Mouse (Mus musculus): ENCODE results near the gene B4galnt1. TPM values are rescaled to one million over a fixed set of nuclear protein-coding genes. Genes with fewer than 3 reads are reported as not detected.
"Not testable (repeated sequence)": the region's sequence is repeated elsewhere in the genome, so short reads cannot be mapped to it uniquely, and the experiment has no call there.

The B4galnt1 gene
- 1 to 10 TPM; 7.8 to 8.6 TPM for total RNA-seq (2021)
- long read RNA-seq, experiment 1, transcript B4galnt1-201 (11 exons, 2,395 nt): major isoform, 5 of 14 reads
- long read RNA-seq, experiment 1, partial matches to known transcripts: 7 of 14 reads
- long read RNA-seq, experiment 1, other reads (novel, unspliced or antisense): 1 of 14 reads
- long read RNA-seq, experiment 2, partial matches to known transcripts: 1 of 7 reads
- long read RNA-seq, experiment 2, other reads (novel, unspliced or antisense): 0 of 7 reads

DNA sequence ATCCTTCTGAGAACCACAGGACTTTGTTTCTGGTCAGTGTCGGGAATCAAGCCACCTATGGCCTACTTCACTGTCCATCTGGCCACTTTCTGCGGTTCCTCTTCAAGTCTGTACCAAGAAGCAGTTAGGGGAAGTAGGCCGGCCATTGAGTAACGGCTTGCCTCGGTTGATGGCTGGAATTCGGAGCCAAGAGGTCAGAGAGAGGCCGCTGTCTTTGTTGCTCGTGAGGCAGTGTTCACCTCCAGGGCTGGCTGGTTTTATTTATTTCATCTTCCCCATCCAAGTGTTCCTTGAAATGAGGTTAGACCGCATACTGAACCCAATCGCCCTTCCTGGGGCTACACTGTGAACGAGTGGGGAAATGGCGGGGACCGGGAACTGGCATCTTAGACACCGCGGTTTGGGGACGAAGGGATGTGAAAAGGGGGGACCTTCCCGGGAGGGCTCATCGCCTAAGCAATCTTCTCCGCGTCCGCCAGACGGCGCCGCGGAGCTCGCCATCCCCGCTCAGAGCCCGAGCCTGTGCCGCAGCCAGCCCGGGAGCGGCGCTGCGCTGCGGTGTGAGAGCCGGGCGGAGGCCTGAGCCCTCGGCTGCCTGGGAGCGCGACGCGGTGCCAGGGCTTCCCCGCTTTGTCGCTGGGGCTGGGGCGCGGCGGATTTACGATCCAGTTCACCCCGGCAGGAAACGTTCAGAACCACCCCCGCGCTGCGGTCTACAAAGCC, at the start of gene B4galnt1:
Gene B4galnt1, plus strand, starts transcription at position 595 of the 723 bp plus-strand sequence.
- peak; percentile 70 to 79 for DNase-seq (ENCODE audit: low spot score in 2 of 2)

DNA sequence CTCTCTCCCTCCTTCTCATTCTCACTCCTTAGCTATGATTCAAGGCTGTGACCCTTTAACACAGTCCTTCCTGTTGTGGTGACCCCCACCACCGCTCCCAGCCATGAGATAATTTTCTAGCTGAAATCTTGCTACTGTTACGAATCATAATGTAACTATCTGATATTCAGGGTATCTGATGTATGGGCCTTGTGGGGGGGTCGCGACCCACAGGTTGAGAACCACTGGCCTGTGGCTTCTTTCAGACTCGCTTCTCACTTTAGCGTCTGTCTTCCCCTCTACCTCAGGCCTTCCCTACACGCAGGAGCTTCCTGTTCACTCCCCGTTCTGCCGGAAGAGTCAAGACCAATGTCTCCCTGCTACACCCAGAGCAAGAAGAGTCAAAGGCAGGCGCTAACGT, 46.6 kb upstream of the B4galnt1 start:
- DNase-seq (ENCODE audit: low spot score in 2 of 2): no peak

DNA sequence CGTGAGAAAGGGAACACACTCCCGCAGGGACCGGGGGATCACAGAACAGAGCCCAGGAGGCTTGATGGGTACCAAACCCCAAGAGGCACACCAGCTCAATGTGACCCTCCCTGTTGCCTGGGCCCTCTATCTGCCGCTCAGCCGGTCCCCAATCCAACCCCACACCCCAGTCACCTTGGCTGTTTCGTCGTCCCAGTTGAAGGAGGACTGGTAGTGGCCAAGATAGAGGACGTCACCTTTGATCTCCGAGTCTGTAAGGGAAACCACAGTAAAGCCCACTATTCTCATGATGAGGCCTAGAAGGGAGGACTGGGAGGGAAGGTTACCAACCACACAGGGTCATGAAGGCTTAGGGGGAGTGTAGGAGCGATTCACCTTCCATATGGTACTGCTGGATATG, 45.8 kb upstream of the B4galnt1 start:
- DNase-seq (ENCODE audit: low spot score in 2 of 2): no peak

GRCm38 (mm10) chr10:127120301-127121065, 44.5 kb upstream of the B4galnt1 start:
- DNase-seq (ENCODE audit: low spot score in 2 of 2): peak in 1 of 2 experiments; percentile 18

DNA sequence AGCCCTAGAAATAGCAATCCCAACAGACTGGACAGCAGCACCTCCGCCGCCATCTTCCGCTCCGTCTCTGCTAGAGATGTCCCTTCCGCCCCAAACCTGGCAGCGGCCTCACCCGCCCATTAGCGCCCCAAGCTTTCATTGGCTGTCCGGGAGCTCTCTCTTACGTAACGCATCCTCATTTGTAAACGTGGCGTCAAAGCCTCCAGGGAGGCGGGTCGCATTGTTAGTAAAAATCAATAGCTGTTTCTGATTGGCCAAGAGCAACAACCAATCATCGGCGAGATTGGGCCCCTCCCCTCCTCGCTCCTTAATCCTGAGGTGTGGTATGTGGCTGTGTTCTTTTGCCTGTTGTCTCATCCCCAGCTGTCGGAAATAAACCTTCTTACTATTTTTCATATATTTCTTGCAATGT, 44.0 kb upstream of the B4galnt1 start, which contains the start of gene Os9:
Gene Os9, minus strand, starts transcription at position 66 of the 412 bp plus-strand sequence.
- peak; percentile 91 for DNase-seq (ENCODE audit: low spot score in 2 of 2)

DNA sequence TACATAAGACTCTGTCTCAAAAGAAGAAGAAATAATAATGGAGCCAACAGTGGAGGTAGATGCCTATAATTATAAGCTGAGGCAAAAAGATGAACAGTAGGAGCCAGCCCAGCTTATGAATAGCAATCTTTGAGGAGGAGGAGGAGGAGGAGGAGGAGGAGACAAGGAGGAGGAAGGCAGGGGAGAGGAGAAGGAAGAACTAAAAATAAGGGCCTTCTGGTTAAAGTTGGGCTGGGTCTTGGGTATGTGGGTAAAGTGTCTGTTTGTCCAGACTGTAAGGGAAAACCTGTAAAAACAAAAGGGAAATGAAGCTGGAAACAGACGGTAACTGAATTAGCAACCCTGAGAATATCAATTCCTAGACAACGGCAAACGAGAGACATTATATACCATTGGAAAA, 43.0 kb upstream of the B4galnt1 start:
- DNase-seq (ENCODE audit: low spot score in 2 of 2): no peak

GRCm38 (mm10) chr10:127122784-127123435, 42.1 kb upstream of the B4galnt1 start:
- DNase-seq (ENCODE audit: low spot score in 2 of 2): no peak

- DNase-seq (ENCODE audit: low spot score in 2 of 2): peak; percentile 54 to 66
These were observed 41.6 kb upstream of the B4galnt1 start for GRCm38 (mm10) chr10:127123436-127123805.

DNA sequence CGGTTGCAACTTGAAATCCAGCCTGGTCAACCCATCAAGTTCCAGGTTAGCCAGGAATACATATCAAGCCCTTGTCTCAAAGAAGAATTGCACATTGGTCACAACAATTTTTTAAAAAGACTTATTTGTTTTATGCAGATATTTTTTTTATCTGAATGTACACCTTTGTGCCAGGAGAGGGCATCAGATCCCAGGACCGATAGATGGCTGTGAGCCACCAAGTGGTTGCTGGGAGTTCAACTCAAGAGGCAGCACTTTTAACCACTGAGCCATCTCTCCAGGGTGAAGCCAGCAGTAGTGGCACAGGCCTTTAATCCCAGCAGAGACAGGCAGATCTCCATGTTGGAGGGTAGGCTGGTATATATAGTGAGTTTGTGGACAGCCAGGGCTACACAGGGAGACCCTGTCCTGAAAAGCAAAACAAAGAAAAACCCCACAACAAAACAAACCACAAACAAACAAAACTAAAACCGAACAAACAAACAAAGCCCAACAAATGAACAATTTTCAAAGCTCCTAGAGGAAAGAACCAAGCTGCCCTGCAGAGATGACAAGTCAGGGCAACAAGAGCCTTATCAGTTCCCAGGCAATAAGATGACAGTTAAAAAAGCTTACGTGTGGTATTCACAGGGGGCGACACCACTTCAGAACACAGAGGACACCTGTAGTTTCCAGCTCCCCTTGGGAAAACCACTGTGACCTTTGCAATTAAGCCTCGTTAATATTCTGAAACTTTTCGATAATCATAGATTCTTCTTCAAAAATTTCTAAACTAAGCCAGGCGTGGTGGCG, 39.6 kb upstream of the B4galnt1 start:
- DNase-seq (ENCODE audit: low spot score in 2 of 2): no peak

DNA sequence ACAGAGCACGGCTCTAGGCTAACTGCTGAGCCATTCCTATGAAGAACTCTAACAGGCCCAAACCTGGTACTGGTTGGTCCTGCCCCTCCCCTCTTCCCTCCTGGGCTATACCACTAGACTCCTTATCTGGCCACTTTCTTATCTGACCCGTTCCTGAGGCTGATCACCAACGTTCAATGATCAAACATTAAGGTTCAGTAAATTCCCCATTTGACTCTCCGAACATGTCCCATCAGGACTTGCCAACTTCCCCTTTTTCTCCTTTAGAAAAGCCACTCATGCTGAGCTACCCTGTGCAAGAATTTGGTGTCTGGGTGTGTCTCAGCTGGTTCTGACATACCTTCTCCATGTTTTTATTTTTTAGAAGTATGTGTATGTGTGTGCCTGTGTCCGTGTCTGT, 38.4 kb upstream of the B4galnt1 start:
- DNase-seq (ENCODE audit: low spot score in 2 of 2): no peak

GRCm38 (mm10) chr10:127127711-127128279, 37.2 kb upstream of the B4galnt1 start:
- peak in 1 of 2 experiments; percentile 31 for DNase-seq (ENCODE audit: low spot score in 2 of 2)

- no peak for DNase-seq (ENCODE audit: low spot score in 2 of 2)
These were observed 35.6 kb upstream of the B4galnt1 start for GRCm38 (mm10) chr10:127129431-127129830.

DNA sequence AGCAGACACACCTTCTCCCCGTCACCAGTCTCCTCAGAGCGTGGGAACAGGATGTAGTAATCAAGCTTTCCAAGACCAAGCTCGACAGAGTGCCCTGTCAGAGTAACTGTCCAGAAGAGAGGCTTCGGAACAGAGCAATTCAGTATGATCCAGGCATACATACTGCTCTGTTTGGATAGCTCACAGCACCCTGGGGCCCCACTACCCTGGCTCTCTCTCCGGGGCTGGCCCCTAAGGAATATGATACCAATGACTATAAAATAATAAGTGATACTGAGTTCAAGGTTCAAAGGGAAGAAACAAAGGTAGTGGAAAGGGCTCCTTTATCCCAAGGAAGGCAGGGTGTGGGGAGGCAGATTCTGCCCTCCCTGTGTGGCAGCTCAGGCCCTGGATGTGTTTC, 32.6 kb upstream of the B4galnt1 start:
- no peak for DNase-seq (ENCODE audit: low spot score in 2 of 2)

- not testable (repeated sequence) for DNase-seq (ENCODE audit: low spot score in 2 of 2)
These were observed 30.5 kb upstream of the B4galnt1 start for GRCm38 (mm10) chr10:127134394-127135035.

DNA sequence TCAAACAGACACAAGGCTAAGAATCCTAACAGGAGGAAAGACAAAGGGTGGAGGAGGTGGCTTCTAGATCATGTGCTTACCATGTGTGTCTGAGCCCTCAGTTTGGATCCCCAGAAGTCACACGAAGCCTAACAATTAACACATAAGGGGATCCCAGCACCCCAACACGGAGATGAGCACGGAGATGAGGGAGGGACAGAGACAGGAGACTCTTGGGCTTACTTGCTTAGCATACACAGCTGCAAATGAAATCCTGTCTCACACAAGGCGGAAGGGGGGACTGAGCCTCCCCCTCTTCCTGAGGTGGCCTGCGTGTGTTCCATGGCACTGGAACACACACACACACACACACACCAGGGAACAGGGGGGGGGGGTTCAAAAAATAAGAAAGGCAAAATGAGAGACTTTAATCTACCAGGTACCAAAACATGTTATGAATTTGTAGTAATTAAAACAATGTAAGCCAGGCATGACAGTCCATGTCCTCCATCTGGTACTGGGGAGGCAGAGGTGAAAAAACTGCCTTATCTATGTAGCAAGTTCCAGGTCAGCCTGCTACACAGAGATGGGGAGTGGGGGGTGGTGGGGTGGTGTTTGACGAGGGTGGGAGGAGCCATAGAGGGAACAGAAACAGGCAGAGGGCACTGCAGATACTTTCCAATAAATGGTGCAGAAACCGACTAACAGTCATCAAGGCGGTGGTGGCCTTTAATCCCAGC, 29.7 kb upstream of the B4galnt1 start:
- DNase-seq (ENCODE audit: low spot score in 2 of 2): no peak

DNA sequence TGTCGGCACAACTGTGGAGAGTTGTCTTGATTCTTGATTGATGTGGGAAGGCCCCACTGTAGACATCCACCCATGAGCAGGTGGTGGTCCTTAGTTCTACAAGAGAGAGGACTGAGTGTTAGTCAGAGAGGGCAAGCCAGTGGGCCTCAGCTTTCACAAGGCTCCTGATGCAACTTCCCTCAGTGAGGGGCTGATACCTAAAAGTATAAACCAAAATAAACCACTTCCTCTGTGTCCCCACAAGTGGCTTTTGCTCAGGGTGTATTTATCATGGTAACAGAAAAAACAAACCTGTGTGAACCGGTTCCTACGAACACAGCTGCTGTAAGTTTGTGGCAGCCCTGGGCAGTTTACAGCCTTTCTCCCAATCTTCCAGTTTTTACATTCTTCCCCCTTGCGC, 28.5 kb upstream of the B4galnt1 start:
- DNase-seq (ENCODE audit: low spot score in 2 of 2): no peak

GRCm38 (mm10) chr10:127137896-127138295, 27.1 kb upstream of the B4galnt1 start:
- DNase-seq (ENCODE audit: low spot score in 2 of 2): no peak

DNA sequence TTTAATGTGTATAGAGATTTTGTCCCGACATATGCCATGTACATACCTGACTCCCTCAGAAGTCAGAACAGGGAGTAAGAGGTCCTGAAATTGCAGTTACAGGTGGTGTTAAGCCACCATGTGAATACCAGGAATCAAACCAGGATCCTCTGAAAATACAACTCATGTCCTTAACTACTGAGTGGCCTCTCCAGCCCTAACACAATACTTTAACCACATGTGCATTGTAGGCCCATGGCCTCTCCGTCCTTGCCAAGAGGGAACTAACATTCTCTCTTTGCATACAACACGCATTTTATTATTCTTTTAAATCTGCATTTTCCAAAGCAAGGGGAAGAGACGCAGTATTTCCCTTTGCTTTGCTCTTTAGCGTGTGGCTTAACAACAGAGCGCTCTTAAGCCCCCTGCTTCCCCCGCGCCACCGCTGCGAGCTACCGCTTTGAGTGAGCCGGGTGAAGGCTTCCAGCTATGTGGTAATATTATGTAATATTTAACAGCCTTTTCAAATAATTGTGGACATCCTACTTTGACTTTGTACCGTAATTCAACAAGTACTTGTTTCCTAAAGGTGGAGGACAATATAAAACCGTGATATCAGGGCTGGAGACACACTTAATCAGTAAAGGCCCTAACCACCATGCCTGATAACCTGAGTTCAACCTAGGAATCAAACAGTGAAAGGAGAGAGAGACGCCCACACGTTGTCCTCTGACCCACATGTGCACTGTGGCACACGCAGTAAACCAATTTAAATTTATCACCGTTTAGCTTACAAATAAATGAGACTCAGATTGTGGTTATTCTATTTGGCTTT, 26.5 kb upstream of the B4galnt1 start:
- DNase-seq (ENCODE audit: low spot score in 2 of 2): no peak

Data from adrenal gland, adult 18-20 months (tissue).